Mouse (Mus musculus): ENCODE measurements around the gene Rpap1. TPM values are rescaled to one million over a fixed set of nuclear protein-coding genes. Genes with fewer than 3 reads are reported as not detected.

The Rpap1 gene
- polyA plus RNA-seq, 1 experiment from 2014 or later: 17.6 TPM

DNA sequence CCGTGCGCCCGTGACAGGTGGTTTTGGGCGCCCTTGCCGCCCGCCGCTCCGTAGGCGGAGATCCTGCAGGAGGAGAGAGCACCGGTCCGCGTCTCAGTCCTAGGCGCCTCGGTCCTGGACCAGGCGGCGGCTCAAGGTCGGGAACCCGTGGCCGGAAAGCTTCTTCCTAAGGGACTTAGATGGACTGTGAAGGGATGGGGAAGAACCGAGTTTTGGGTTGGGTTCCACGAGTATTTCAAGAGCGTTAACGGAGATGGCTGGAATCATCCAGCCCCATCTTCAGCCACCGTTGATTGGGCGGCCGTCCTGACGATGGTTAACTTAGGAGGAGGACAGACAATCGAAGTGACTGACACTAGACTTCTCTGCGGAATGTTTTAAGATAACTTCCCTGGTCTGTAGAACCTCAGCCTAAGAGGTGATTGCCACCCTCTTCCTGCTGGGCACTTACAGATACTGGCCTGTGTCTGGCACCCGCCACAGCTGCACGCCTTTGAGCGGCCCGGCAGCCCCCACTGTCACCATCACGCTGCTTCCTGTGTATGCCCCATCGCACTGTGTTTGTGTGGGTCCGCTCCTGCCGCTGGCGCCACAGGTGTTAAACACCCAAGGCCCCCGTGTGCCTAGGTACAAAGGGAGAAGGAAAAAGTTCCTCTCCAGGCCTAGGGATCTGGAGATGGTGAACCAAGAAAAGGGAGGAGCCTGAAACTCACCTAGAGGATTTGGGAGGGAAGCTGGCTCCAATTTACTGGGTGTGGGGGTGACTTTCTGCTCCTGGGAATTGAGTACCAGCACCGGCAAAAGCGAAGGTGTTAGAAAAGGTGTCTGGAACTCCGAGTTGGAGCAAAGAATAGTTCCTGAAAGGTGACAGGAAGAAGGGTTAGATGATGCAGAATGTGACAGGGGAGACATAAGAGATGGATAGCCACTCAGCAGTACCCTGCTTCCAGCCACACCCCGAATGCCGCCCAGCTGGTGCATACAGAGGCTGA lies 28.2 kb downstream of the Rpap1 start:
- Histone ChIP-seq H3K4me2 (ENCODE audit: low read length) (peak overlapping the region; percentile 98), H3K4me3 (ENCODE audit: control insufficient read depth in 1 of 2, insufficient read depth in 1 of 2, low read depth in 1 of 2, low read length in 2 of 2) (peak overlapping the region; percentile 60 to 66), H3K9ac (ENCODE audit: low read length) (peak overlapping the region; percentile 68; the same call in 1 of the 2 replicates), H3K36me3 (ENCODE audit: control insufficient read depth, insufficient read depth, low read length) (peaks cover 7% of the 10 kb centered on the region), H3K9me3 (ENCODE audit: control insufficient read depth, low read length) (no peaks in the 10 kb centered on the region), H3K27me3 (ENCODE audit: control insufficient read depth, insufficient read depth, low read length) (peaks cover 65% of the 10 kb centered on the region), H3K4me1 (ENCODE audit: control insufficient read depth in 2 of 2, insufficient read depth in 2 of 2, low read length in 2 of 2) (peaks cover 4 to 5% of the 10 kb centered on the region in 2 experiments; a peak in 2 of 4 replicates), H3K27ac (replicated peaks in 1 of 2; ENCODE audit: control insufficient read depth in 1 of 2, insufficient read depth in 1 of 2, low read depth in 2 of 2, low read length in 2 of 2) (no peak overlapping the region)
- ATAC-seq (ENCODE audit: insufficient number of reproducible peaks, insufficient read depth, low FRiP score, low read depth): no peak
- 5% methylated on average over 44 of the region's 44 CpGs for WGBS

DNA sequence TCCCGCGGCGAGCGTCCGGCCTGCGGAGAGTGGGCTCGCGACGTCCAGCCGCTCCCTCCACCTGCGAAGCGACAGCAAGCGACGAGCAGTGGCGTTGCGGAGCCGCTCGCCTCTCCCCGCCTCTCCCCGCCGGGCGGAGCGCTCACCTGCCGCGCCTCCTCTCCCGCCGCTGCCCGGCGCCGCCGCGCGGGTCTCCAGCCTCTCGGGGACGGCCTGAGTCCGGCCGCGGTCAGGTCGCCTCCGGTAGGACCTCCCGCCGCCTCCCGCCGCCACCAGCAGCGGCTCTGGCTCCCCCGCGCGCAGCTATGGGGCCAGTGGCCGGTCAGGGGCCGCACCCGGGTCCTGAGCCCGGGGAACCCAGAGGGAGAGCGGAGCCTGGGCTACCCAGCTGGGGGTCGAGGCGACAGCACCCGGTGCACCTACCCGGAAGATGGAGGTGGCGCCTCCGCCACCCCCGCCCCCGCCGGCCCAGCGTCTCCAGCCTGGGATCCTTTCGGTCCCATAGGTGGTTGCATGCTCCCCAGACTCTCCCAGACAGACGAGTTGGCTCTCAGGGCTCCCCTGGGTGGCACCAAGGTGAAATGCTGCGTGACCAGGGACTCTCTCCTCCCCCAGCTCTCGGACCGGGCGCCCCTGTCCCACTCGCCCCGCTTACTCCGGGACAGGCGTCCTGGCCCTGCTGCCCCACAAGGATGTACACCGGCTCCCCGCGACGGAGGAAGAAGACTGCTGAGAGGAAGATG lies 29.1 kb downstream of the Rpap1 start:
- H3K4me3 ChIP-seq (ENCODE audit: control insufficient read depth in 1 of 2, insufficient read depth in 1 of 2, low read depth in 1 of 2, low read length in 2 of 2): peak overlapping the region; percentile 60 to 66
- ATAC-seq (ENCODE audit: insufficient number of reproducible peaks, insufficient read depth, low FRiP score, low read depth): no peak; the same call in 1 of the 2 replicates
- H3K36me3 ChIP-seq (ENCODE audit: control insufficient read depth, insufficient read depth, low read length): no peaks in the 10 kb centered on the region
- peak overlapping the region; percentile 68 for H3K9ac ChIP-seq (ENCODE audit: low read length)
- no peak overlapping the region for H3K27ac ChIP-seq (replicated peaks in 1 of 2; ENCODE audit: control insufficient read depth in 1 of 2, insufficient read depth in 1 of 2, low read depth in 2 of 2, low read length in 2 of 2)
- H3K4me1 ChIP-seq (ENCODE audit: control insufficient read depth in 2 of 2, insufficient read depth in 2 of 2, low read length in 2 of 2): peaks cover 4 to 5% of the 10 kb centered on the region in 2 experiments; a peak in 2 of 4 replicates
- WGBS: 1% methylated on average over 66 of the region's 77 CpGs
- no peaks in the 10 kb centered on the region for H3K9me3 ChIP-seq (ENCODE audit: control insufficient read depth, low read length)
- H3K27me3 ChIP-seq (ENCODE audit: control insufficient read depth, insufficient read depth, low read length): peaks cover 71% of the 10 kb centered on the region
- peak overlapping the region; percentile 98 for H3K4me2 ChIP-seq (ENCODE audit: low read length)

DNA sequence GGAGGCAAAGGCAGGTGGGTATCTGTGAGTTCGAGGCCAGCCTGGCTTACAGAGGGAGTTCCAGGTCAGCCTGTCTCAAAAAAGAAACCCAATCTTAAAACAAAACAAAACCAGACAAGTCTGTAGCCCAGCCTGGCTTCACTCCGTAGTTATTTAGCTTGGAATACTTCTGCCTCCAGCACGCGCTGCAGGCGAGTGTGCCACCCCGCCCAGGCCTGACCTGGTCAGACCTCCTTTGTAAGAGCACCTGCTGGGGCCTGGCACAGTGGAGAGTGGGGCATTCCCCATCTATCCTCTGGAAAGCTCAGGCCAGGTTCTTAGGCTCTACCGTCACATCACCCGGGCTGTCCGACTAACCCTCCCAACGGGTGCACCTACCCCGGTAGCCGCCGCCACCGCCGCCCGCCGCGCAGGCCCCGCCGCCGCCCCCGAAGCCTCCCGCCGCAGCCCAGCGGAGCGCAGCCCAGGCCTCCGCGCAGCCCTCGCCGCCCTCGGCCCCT lies 29.7 kb downstream of the Rpap1 start:
- 5% methylated on average over 16 of the region's 31 CpGs for WGBS
- H3K9ac ChIP-seq (ENCODE audit: low read length): peak overlapping the region; percentile 68
- H3K9me3 ChIP-seq (ENCODE audit: control insufficient read depth, low read length): no peaks in the 10 kb centered on the region
- no peak overlapping the region for H3K27ac ChIP-seq (replicated peaks in 1 of 2; ENCODE audit: control insufficient read depth in 1 of 2, insufficient read depth in 1 of 2, low read depth in 2 of 2, low read length in 2 of 2)
- peak overlapping the region; percentile 98 for H3K4me2 ChIP-seq (ENCODE audit: low read length)
- ATAC-seq (ENCODE audit: insufficient number of reproducible peaks, insufficient read depth, low FRiP score, low read depth): no peak
- peaks cover 4 to 5% of the 10 kb centered on the region in 2 experiments; a peak in 2 of 4 replicates for H3K4me1 ChIP-seq (ENCODE audit: control insufficient read depth in 2 of 2, insufficient read depth in 2 of 2, low read length in 2 of 2)
- H3K27me3 ChIP-seq (ENCODE audit: control insufficient read depth, insufficient read depth, low read length): peaks cover 71% of the 10 kb centered on the region
- H3K36me3 ChIP-seq (ENCODE audit: control insufficient read depth, insufficient read depth, low read length): no peaks in the 10 kb centered on the region
- H3K4me3 ChIP-seq (ENCODE audit: control insufficient read depth in 1 of 2, insufficient read depth in 1 of 2, low read depth in 1 of 2, low read length in 2 of 2): peak overlapping the region; percentile 60 to 66

DNA sequence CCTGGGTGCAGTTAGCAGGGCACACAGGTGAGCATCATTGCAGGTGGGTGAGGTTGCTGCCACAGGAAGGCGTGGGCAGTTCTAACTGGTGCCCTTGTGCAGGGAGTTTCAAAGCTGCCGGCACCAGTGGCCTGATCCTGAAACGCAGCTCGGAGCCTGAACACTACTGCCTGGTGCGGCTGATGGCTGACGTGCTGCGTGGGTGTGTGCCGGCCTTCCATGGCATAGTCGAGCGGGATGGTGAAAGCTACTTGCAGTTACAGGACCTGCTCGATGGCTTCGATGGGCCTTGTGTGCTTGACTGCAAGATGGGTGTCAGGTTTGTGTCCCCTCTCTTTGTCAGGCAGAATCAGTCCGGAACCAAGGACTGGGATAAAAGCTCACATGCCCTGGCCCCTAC lies 38.1 kb downstream of the Rpap1 start:
- H3K36me3 ChIP-seq (ENCODE audit: control insufficient read depth, insufficient read depth, low read length): no peaks in the 10 kb centered on the region
- WGBS: 64% methylated on average over 13 of the region's 13 CpGs
- H3K27ac ChIP-seq (replicated peaks in 1 of 2; ENCODE audit: control insufficient read depth in 1 of 2, insufficient read depth in 1 of 2, low read depth in 2 of 2, low read length in 2 of 2): no peak overlapping the region
- no peak overlapping the region for H3K9ac ChIP-seq (ENCODE audit: low read length)
- peaks cover 38% of the 10 kb centered on the region for H3K27me3 ChIP-seq (ENCODE audit: control insufficient read depth, insufficient read depth, low read length)
- H3K4me2 ChIP-seq (ENCODE audit: low read length): no peak overlapping the region
- no peak overlapping the region for H3K4me3 ChIP-seq (ENCODE audit: control insufficient read depth in 1 of 2, insufficient read depth in 1 of 2, low read depth in 1 of 2, low read length in 2 of 2)
- no peak for ATAC-seq (ENCODE audit: insufficient number of reproducible peaks, insufficient read depth, low FRiP score, low read depth)
- no peaks in the 10 kb centered on the region for H3K9me3 ChIP-seq (ENCODE audit: control insufficient read depth, low read length)
- H3K4me1 ChIP-seq (ENCODE audit: control insufficient read depth in 2 of 2, insufficient read depth in 2 of 2, low read length in 2 of 2): peaks cover 5 to 10% of the 10 kb centered on the region in 2 experiments; a peak in 3 of 4 replicates

DNA sequence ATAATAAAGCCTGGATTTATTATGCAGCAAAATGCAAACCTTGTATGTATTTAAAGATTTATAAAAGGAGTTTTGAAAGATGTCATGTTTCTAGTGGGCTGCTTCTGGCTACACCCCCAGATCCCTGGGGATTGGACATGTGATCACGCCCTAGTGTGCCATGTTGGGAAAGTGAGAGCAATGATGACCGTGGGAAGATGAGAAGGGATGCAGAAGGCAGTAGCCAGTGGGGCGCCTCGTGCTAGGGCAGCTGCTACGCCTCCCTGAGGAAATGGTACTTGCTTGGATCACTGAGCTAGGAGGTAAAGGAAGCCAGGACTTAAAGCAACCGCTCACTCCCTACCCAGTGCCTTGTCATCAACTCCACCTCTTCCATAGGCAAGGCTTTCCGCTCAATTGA lies 39.8 kb downstream of the Rpap1 start:
- Histone ChIP-seq H3K9ac (ENCODE audit: low read length) (no peak overlapping the region), H3K27me3 (ENCODE audit: control insufficient read depth, insufficient read depth, low read length) (peaks cover 47% of the 10 kb centered on the region), H3K4me3 (ENCODE audit: control insufficient read depth in 1 of 2, insufficient read depth in 1 of 2, low read depth in 1 of 2, low read length in 2 of 2) (no peak overlapping the region), H3K4me2 (ENCODE audit: low read length) (no peak overlapping the region), H3K36me3 (ENCODE audit: control insufficient read depth, insufficient read depth, low read length) (no peaks in the 10 kb centered on the region), H3K4me1 (ENCODE audit: control insufficient read depth in 2 of 2, insufficient read depth in 2 of 2, low read length in 2 of 2) (peaks cover 14 to 24% of the 10 kb centered on the region in 2 experiments; a peak in 3 of 4 replicates), H3K9me3 (ENCODE audit: control insufficient read depth, low read length) (no peaks in the 10 kb centered on the region), H3K27ac (replicated peaks in 1 of 2; ENCODE audit: control insufficient read depth in 1 of 2, insufficient read depth in 1 of 2, low read depth in 2 of 2, low read length in 2 of 2) (no peak overlapping the region)
- no peak for ATAC-seq (ENCODE audit: insufficient number of reproducible peaks, insufficient read depth, low FRiP score, low read depth)
- 75% methylated on average over 7 of the region's 7 CpGs for WGBS

DNA sequence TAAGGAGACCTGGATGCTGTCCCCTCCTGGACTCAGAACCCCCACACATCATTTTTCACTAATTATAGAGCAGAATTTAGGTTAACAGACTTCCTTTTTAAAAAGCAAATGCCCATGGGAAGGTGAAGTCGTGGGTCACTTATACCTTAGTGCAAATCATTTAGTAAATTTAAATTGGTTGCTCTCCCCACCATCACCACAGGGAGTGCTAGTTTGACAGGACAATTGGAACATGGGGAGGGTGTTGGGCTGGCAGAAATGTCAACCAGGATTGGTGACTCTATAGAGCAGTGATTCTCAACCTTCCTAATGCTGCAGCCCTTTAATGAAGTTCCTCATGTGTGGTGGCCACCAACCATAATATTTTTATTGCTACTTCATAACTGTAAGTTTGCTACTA lies 42.1 kb downstream of the Rpap1 start:
- peak overlapping the region; percentile 100 for H3K4me2 ChIP-seq (ENCODE audit: low read length)

More for the DNA sequence above, 42.1 kb downstream of the Rpap1 start:
- Histone ChIP-seq H3K36me3 (ENCODE audit: control insufficient read depth, insufficient read depth, low read length) (no peaks in the 10 kb centered on the region), H3K4me1 (ENCODE audit: control insufficient read depth in 2 of 2, insufficient read depth in 2 of 2, low read length in 2 of 2) (peaks cover 21 to 31% of the 10 kb centered on the region in 2 experiments; a peak in 3 of 4 replicates), H3K27ac (replicated peaks in 1 of 2; ENCODE audit: control insufficient read depth in 1 of 2, insufficient read depth in 1 of 2, low read depth in 2 of 2, low read length in 2 of 2) (peak overlapping the region in 1 of 2 experiments; percentile 26; a peak in 1 of 4 replicates), H3K9me3 (ENCODE audit: control insufficient read depth, low read length) (no peaks in the 10 kb centered on the region), H3K9ac (ENCODE audit: low read length) (0 out of 2 replicates have a peak overlapping the region, but pooled peaks have one; percentile 56), H3K27me3 (ENCODE audit: control insufficient read depth, insufficient read depth, low read length) (peaks cover 26% of the 10 kb centered on the region), H3K4me3 (ENCODE audit: control insufficient read depth in 1 of 2, insufficient read depth in 1 of 2, low read depth in 1 of 2, low read length in 2 of 2) (no peak overlapping the region)
- ATAC-seq (ENCODE audit: insufficient number of reproducible peaks, insufficient read depth, low FRiP score, low read depth): no peak
- 7% methylated on average over 1 of the region's 1 CpGs for WGBS

Measured in heart, embryonic 14.5 days (tissue).